Mouse (Mus musculus) midbrain, embryonic 16.5 days (tissue): ENCODE results near the gene Tktl1. TPM values are rescaled to one million over a fixed set of nuclear protein-coding genes. Genes with fewer than 3 reads are reported as not detected.

Experiments used
- ATAC-seq: fragments of 200-750 bp; cut with Nextera tagmentation; 2 replicates; pipeline ENCODE4 v1.8.0; 2017; ENCODE audit warnings: moderate TSS enrichment
- H3K27ac ChIP-seq: fragments of 300-500 bp; sonication (generic); 2 replicates; pipeline ENCODE4 v1.5.1; 2014; ENCODE audit warnings: mild to moderate bottlenecking, low read length, mixed read lengths
- H3K27me3 ChIP-seq: fragments of 300-500 bp; sonication (generic); 2 replicates; pipeline ENCODE4 v1.6.1; 2014; ENCODE audit warnings: low read depth, low read length, mixed read lengths; ENCODE audit not compliant: control insufficient read depth, insufficient read depth
- H3K36me3 ChIP-seq: fragments of 300-500 bp; sonication (generic); 2 replicates; pipeline ENCODE4 v1.6.1; 2014; ENCODE audit warnings: mild to moderate bottlenecking, low read length, moderate library complexity, mixed read lengths; ENCODE audit not compliant: control insufficient read depth, insufficient read depth
- H3K4me1 ChIP-seq: fragments of 300-500 bp; sonication (generic); 2 replicates; pipeline ENCODE4 v1.6.1; 2014; ENCODE audit warnings: mild to moderate bottlenecking, low read length, mixed read lengths; ENCODE audit not compliant: control insufficient read depth, insufficient read depth
- H3K4me2 ChIP-seq: fragments of 300-500 bp; sonication (generic); 2 replicates; pipeline ENCODE4 v1.6.1; 2014; ENCODE audit warnings: mild to moderate bottlenecking, low read length, mixed read lengths
- H3K4me3 ChIP-seq: fragments of 300-500 bp; sonication (generic); 2 replicates; pipeline ENCODE4 v1.5.1; 2014; ENCODE audit warnings: low read depth, mild to moderate bottlenecking, low read length, moderate library complexity, mixed read lengths
- H3K9ac ChIP-seq: fragments of 300-500 bp; sonication (generic); 2 replicates; pipeline ENCODE4 v1.6.1; 2014; ENCODE audit warnings: low read depth, low read length, mixed read lengths
- H3K9me3 ChIP-seq: fragments of 300-500 bp; sonication (generic); replicated peaks from 2 replicates; pipeline ENCODE4 v1.6.1; 2014; ENCODE audit warnings: mild to moderate bottlenecking, low read length, mixed read lengths; ENCODE audit not compliant: control insufficient read depth, poor library complexity, severe bottlenecking
- WGBS: fragments of 180-500 bp; shearing (Covaris S2); extraction: QIAGEN DNeasy Blood & Tissue Kit; methylation state at CpG from one replicate; pipeline ENCODE4 v1.1.7; 2014; 5-methylcytosine and 5-hydroxymethylcytosine counted together
- polyA plus RNA-seq: library from polyadenylated mRNA; unstranded; fragments of >200 nt; fragmentation: Nextera tagmentation; extraction: Ambion mirVana; gene quantifications from 2 replicates; pipeline ENCODE4 v1.2.1, GENCODE M21; 2015

Gene Tktl1
- polyA plus RNA-seq, 1 experiment from 2014 or later: 0.11 TPM

GRCm38 (mm10) chrX:74240332-74240731 lies 63.3 kb downstream of the Tktl1 start:
- H3K4me1 ChIP-seq: peaks cover 13% of the 10 kb centered on the region
- no peak for ATAC-seq
- H3K4me3 ChIP-seq: no peak overlapping the region
- H3K9me3 ChIP-seq: no peaks in the 10 kb centered on the region
- no peak overlapping the region for H3K4me2 ChIP-seq
- H3K9ac ChIP-seq: no peak overlapping the region
- WGBS: 99% methylated on average over 4 of the region's 4 CpGs
- no peak overlapping the region for H3K27ac ChIP-seq
- H3K27me3 ChIP-seq: no peaks in the 10 kb centered on the region
- peaks cover 26% of the 10 kb centered on the region for H3K36me3 ChIP-seq

GRCm38 (mm10) chrX:74243396-74243795 lies 66.3 kb downstream of the Tktl1 start:
- no peak for ATAC-seq
- peak overlapping the region; percentile 58 for H3K4me3 ChIP-seq
- peaks cover 13% of the 10 kb centered on the region for H3K4me1 ChIP-seq
- H3K9me3 ChIP-seq: no peaks in the 10 kb centered on the region
- H3K27ac ChIP-seq: no peak overlapping the region
- H3K36me3 ChIP-seq: peaks cover 14% of the 10 kb centered on the region
- H3K27me3 ChIP-seq: no peaks in the 10 kb centered on the region
- no peak overlapping the region for H3K9ac ChIP-seq
- 82% methylated on average over 2 of the region's 2 CpGs for WGBS
- H3K4me2 ChIP-seq: peak overlapping the region; percentile 70

- Histone ChIP-seq H3K27me3 (no peaks in the 10 kb centered on the region), H3K4me3 (peak overlapping the region; percentile 58), H3K36me3 (peaks cover 14% of the 10 kb centered on the region), H3K27ac (0 out of 2 replicates have a peak overlapping the region, but pooled peaks have one; percentile 17), H3K9me3 (no peaks in the 10 kb centered on the region), H3K4me2 (peak overlapping the region; percentile 70), H3K9ac (peak overlapping the region; percentile 85), H3K4me1 (peaks cover 13% of the 10 kb centered on the region)
- WGBS: 69% methylated on average over 3 of the region's 3 CpGs
- ATAC-seq: no peak
These were observed 66.7 kb downstream of the Tktl1 start for GRCm38 (mm10) chrX:74243807-74244206.

GRCm38 (mm10) chrX:74244614-74245083 lies 67.6 kb downstream of the Tktl1 start:
- H3K27ac ChIP-seq: peak overlapping the region; percentile 86
- WGBS: 31% methylated on average over 3 of the region's 3 CpGs
- H3K4me1 ChIP-seq: peaks cover 18% of the 10 kb centered on the region
- peak; percentile 37 for ATAC-seq
- no peaks in the 10 kb centered on the region for H3K9me3 ChIP-seq
- H3K9ac ChIP-seq: peak overlapping the region; percentile 85
- peak overlapping the region; percentile 58 for H3K4me3 ChIP-seq
- peaks cover 11% of the 10 kb centered on the region for H3K36me3 ChIP-seq
- H3K27me3 ChIP-seq: no peaks in the 10 kb centered on the region
- H3K4me2 ChIP-seq: peak overlapping the region; percentile 70

- ATAC-seq: no peak
- WGBS: 33% methylated on average over 1 of the region's 1 CpGs
These were observed 68.0 kb downstream of the Tktl1 start for GRCm38 (mm10) chrX:74245107-74245506.

GRCm38 (mm10) chrX:74245687-74246086 lies 68.6 kb downstream of the Tktl1 start:
- 23% methylated on average over 21 of the region's 21 CpGs for WGBS
- ATAC-seq: peak; percentile 59
- Histone ChIP-seq H3K4me1 (peaks cover 18% of the 10 kb centered on the region), H3K27me3 (no peaks in the 10 kb centered on the region), H3K4me3 (peak overlapping the region; percentile 58), H3K27ac (peak overlapping the region; percentile 86), H3K9ac (peak overlapping the region; percentile 85), H3K4me2 (peak overlapping the region; percentile 70), H3K9me3 (no peaks in the 10 kb centered on the region), H3K36me3 (peaks cover 3% of the 10 kb centered on the region)

More at GRCm38 (mm10) chrX:74245107-74245506, 68.0 kb downstream of the Tktl1 start:
- H3K4me3 ChIP-seq: peak overlapping the region; percentile 58
- peak overlapping the region; percentile 86 for H3K27ac ChIP-seq
- no peaks in the 10 kb centered on the region for H3K9me3 ChIP-seq
- H3K4me2 ChIP-seq: peak overlapping the region; percentile 70
- H3K9ac ChIP-seq: peak overlapping the region; percentile 85
- peaks cover 18% of the 10 kb centered on the region for H3K4me1 ChIP-seq
- no peaks in the 10 kb centered on the region for H3K27me3 ChIP-seq
- peaks cover 7% of the 10 kb centered on the region for H3K36me3 ChIP-seq

DNA sequence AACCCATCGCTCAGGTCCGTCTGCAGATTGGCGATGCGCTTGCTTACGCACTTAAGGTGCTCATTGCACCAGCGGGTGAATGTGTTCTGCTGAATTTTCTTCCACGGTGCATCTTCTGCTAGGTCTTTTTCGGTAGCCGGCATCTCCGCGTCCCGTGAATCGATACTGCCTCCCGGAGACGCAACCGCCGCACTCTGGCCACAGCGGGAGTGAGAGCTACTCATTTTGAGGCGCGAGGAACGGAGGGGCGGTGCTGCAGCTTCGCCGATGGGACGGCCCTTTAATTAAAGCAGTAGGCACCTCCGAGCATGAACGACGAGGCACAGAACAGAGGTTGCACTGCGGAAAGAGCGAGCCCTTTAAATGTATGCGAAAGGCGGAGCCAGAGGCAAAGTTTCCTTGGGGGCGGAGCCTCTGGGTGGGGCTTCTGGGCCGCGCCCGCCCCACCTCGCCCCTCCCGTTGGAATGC lies 69.2 kb downstream of the Tktl1 start:
- H3K27ac ChIP-seq: peak overlapping the region; percentile 86
- peak overlapping the region; percentile 58 for H3K4me3 ChIP-seq
- H3K9ac ChIP-seq: peak overlapping the region; percentile 85
- H3K9me3 ChIP-seq: no peaks in the 10 kb centered on the region
- H3K27me3 ChIP-seq: no peaks in the 10 kb centered on the region
- 22% methylated on average over 38 of the region's 38 CpGs for WGBS
- peaks cover 18% of the 10 kb centered on the region for H3K4me1 ChIP-seq
- peak overlapping the region; percentile 70 for H3K4me2 ChIP-seq
- ATAC-seq: peak; percentile 91
- no peaks in the 10 kb centered on the region for H3K36me3 ChIP-seq

DNA sequence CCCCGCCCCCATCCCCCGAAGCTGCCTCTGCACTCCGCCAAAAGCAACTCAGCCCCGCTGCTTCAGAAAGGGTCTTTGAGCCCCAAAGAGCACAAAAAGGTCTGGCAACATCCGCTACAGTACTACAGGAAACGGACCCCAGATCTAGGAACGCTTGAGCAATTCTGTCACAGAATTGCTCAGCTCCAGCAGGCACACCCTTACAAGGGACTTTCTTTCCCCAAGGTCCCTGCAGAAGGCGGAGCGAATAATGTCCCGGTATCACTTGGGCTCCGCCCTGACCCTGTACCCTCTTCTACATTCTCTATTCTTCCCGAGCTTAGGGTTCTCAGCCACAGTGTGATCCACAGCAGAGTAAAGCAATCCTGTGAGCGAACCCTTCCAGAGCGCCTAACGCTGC lies 69.6 kb downstream of the Tktl1 start:
- Histone ChIP-seq H3K4me1 (peaks cover 18% of the 10 kb centered on the region), H3K27me3 (no peaks in the 10 kb centered on the region), H3K27ac (peak overlapping the region; percentile 73), H3K4me2 (peak overlapping the region; percentile 59), H3K36me3 (no peaks in the 10 kb centered on the region), H3K9ac (peak overlapping the region; percentile 53; the same call in 1 of the 2 replicates), H3K4me3 (peak overlapping the region; percentile 58), H3K9me3 (no peaks in the 10 kb centered on the region)
- 26% methylated on average over 15 of the region's 15 CpGs for WGBS
- ATAC-seq: peak; percentile 18

GRCm38 (mm10) chrX:74248651-74249050 lies 71.6 kb downstream of the Tktl1 start:
- Histone ChIP-seq H3K9me3 (no peaks in the 10 kb centered on the region), H3K27me3 (no peaks in the 10 kb centered on the region), H3K9ac (no peak overlapping the region), H3K36me3 (no peaks in the 10 kb centered on the region), H3K4me3 (no peak overlapping the region), H3K4me1 (peaks cover 9% of the 10 kb centered on the region; the same call in 1 of the 2 replicates), H3K27ac (no peak overlapping the region), H3K4me2 (peak overlapping the region; percentile 61)
- ATAC-seq: no peak
- 13% methylated on average over 3 of the region's 3 CpGs for WGBS
